ENCODE assay signal across 14 mouse cellular contexts in genomic region chr17:29823439-29824207, GRCm38 (mm10).
DNase-seq lines count a peak whose midpoint lies in the region; ATAC-seq and TF ChIP-seq lines count a peak whose summit lies in the region.
"Had no signal": no experiment of that assay in that cellular context is flagged by ENCODE, and none has a peak within 500 bp of the region (broad histone marks: within the 10 kb centered on the region; RNA-seq: fewer than 3 reads in every experiment).

No protein-coding gene starts in this region.

- no peak for TF ChIP-seq CTCF in hindbrain, postnatal 0 days (IDR thresholded peaks at IDR 0.05; ENCODE audit: low read depth)
- no peak for TF ChIP-seq CTCF in cerebellum, adult 2 months (IDR thresholded peaks at IDR 0.05; ENCODE audit: borderline replicate concordance, insufficient read depth, low read depth, low read length)
- no peak for TF ChIP-seq CTCF in thymus, adult 2 months (IDR thresholded peaks at IDR 0.05; ENCODE audit: borderline replicate concordance, control insufficient read depth, extremely low read depth, insufficient read depth, low read length, poor library complexity)

- ATAC-seq in hindbrain, postnatal 0 days = peak; percentile 55; the same call in 1 of the 2 replicates
- no peak for ATAC-seq in hindbrain, embryonic 13.5 days (ENCODE audit: low FRiP score)
- ATAC-seq in megakaryocyte progenitor cell, adult 5-6 weeks (replicated peaks; ENCODE audit: poor library complexity) = peak; percentile 79
- ATAC-seq: forebrain, postnatal 0 days had no signal

- no peaks in the 10 kb centered on the region for H3K36me3 ChIP-seq in hindbrain, postnatal 0 days (ENCODE audit: insufficient read depth, low read length)
- no peaks in the 10 kb centered on the region for H3K36me3 ChIP-seq in hindbrain, embryonic 13.5 days
- H3K36me3 ChIP-seq in heart, embryonic 10.5 days = no peaks in the 10 kb centered on the region
- no peaks in the 10 kb centered on the region for H3K36me3 ChIP-seq in thymus, adult 2 months (ENCODE audit: control insufficient read depth, insufficient read depth, low read length)
- H3K36me3 ChIP-seq: limb, embryonic 15.5 days had no signal

- DNase-seq in hindbrain, postnatal 0 days (ENCODE audit: low spot score) = peak; percentile 44
- peak; percentile 78 to 84 for DNase-seq in cerebellum, adult 2 months
- no peak for DNase-seq in heart, embryonic 10.5 days (ENCODE audit: low spot score)
- no peak for DNase-seq in left cerebral cortex, adult 8-10 months (ENCODE audit: low spot score in 2 of 2)
- DNase-seq in right cerebral cortex, postnatal 4 days = no peak
- DNase-seq in thymus, adult 2 months = no peak
- DNase-seq: forebrain, postnatal 0 days; layer of hippocampus, postnatal 36 days; thymus, postnatal 36 days had no signal

- 53% methylated on average over 14 of the region's 14 CpGs for WGBS in hindbrain, postnatal 0 days
- WGBS in hindbrain, embryonic 13.5 days = 75% methylated on average over 14 of the region's 14 CpGs
- WGBS in cerebellum, adult 2 months = 12% methylated on average over 14 of the region's 14 CpGs
- 34% methylated on average over 14 of the region's 14 CpGs for WGBS in heart, embryonic 10.5 days
- WGBS in thymus, adult 2 months = 57% methylated on average over 14 of the region's 14 CpGs

- peak overlapping the region; percentile 28; the same call in 1 of the 2 replicates for H3K9ac ChIP-seq in hindbrain, postnatal 0 days (replicated peaks; ENCODE audit: low read length)
- H3K9ac ChIP-seq in hindbrain, embryonic 13.5 days = no peak overlapping the region
- H3K9ac ChIP-seq: forebrain, postnatal 0 days; hindbrain, embryonic 14.5 days; limb, embryonic 15.5 days had no signal

- no peaks in the 10 kb centered on the region for H3K9me3 ChIP-seq in hindbrain, postnatal 0 days (ENCODE audit: low read length)
- no peaks in the 10 kb centered on the region for H3K9me3 ChIP-seq in hindbrain, embryonic 13.5 days
- H3K9me3 ChIP-seq in heart, embryonic 10.5 days = no peaks in the 10 kb centered on the region
- H3K9me3 ChIP-seq: limb, embryonic 15.5 days had no signal

- no peak for TF ChIP-seq POLR2A in cerebellum, adult 2 months (IDR thresholded peaks at IDR 0.05; ENCODE audit: borderline replicate concordance, insufficient read depth, low read length)
- no peak for TF ChIP-seq POLR2A in thymus, adult 2 months (IDR thresholded peaks at IDR 0.05; ENCODE audit: control insufficient read depth, extremely low read depth, insufficient read depth, low read length, poor library complexity)

- H3K27ac ChIP-seq in hindbrain, postnatal 0 days = peak overlapping the region; percentile 20; the same call in 1 of the 2 replicates
- no peak overlapping the region for H3K27ac ChIP-seq in hindbrain, embryonic 13.5 days
- H3K27ac ChIP-seq in cerebellum, adult 2 months (ENCODE audit: insufficient read depth, low read length) = peak overlapping the region; percentile 44
- peak overlapping the region; percentile 56; the same call in 1 of the 2 replicates for H3K27ac ChIP-seq in heart, embryonic 10.5 days
- no peak overlapping the region for H3K27ac ChIP-seq in thymus, adult 2 months (ENCODE audit: control insufficient read depth, insufficient read depth, low read length)
- H3K27ac ChIP-seq: hindbrain, embryonic 14.5 days; kidney, postnatal 0 days; limb, embryonic 15.5 days had no signal

- H3K4me1 ChIP-seq in hindbrain, postnatal 0 days (ENCODE audit: insufficient read depth, low read length) = peaks cover 8% of the 10 kb centered on the region
- H3K4me1 ChIP-seq in hindbrain, embryonic 13.5 days (replicated peaks) = peaks cover 14% of the 10 kb centered on the region
- peaks cover 35% of the 10 kb centered on the region for H3K4me1 ChIP-seq in cerebellum, adult 2 months (ENCODE audit: control insufficient read depth, insufficient read depth, low read length)
- peaks cover 37% of the 10 kb centered on the region for H3K4me1 ChIP-seq in heart, embryonic 10.5 days
- H3K4me1 ChIP-seq in thymus, adult 2 months (replicated peaks; ENCODE audit: control insufficient read depth, insufficient read depth, low read length) = no peaks in the 10 kb centered on the region

- no peak overlapping the region for H3K4me3 ChIP-seq in hindbrain, postnatal 0 days (ENCODE audit: low read length)
- H3K4me3 ChIP-seq in hindbrain, embryonic 13.5 days = no peak overlapping the region
- no peak overlapping the region for H3K4me3 ChIP-seq in cerebellum, adult 2 months (replicated peaks; ENCODE audit: insufficient read depth, low read depth, low read length)
- peak overlapping the region; percentile 1; the same call in 1 of the 2 replicates for H3K4me3 ChIP-seq in heart, embryonic 10.5 days
- no peak overlapping the region for H3K4me3 ChIP-seq in thymus, adult 2 months (ENCODE audit: control insufficient read depth, insufficient read depth, low read length)
- H3K4me3 ChIP-seq: limb, embryonic 15.5 days had no signal

- no peaks in the 10 kb centered on the region for H3K27me3 ChIP-seq in hindbrain, postnatal 0 days (ENCODE audit: insufficient read depth, low read length)
- 0 out of 2 replicates have a peak, but pooled peaks cover 3% of the 10 kb centered on the region for H3K27me3 ChIP-seq in hindbrain, embryonic 13.5 days
- H3K27me3 ChIP-seq in cerebellum, adult 2 months (ENCODE audit: control insufficient read depth, insufficient read depth, low read length) = no peaks in the 10 kb centered on the region
- peaks cover 22% of the 10 kb centered on the region for H3K27me3 ChIP-seq in heart, embryonic 10.5 days (ENCODE audit: insufficient read depth, poor library complexity, severe bottlenecking)
- no peaks in the 10 kb centered on the region for H3K27me3 ChIP-seq in thymus, adult 2 months (ENCODE audit: control insufficient read depth, insufficient read depth, low read length)
- H3K27me3 ChIP-seq: limb, embryonic 15.5 days had no signal

- H3K4me2 ChIP-seq in hindbrain, postnatal 0 days (ENCODE audit: low read depth, low read length) = no peak overlapping the region
- H3K4me2 ChIP-seq in hindbrain, embryonic 13.5 days = no peak overlapping the region
- H3K4me2 ChIP-seq: hindbrain, embryonic 14.5 days; limb, embryonic 15.5 days had no signal

Comparison
In these comparisons a context has a peak if more than half of its experiments do, and no peak if none do; other contexts are left out.
1. H3K27ac ChIP-seq: peak in hindbrain, postnatal 0 days (single experiment), cerebellum, adult 2 months (single experiment) and heart, embryonic 10.5 days (single experiment); none in hindbrain, embryonic 13.5 days (single experiment) and thymus, adult 2 months (single experiment).
2. DNase-seq: peak in hindbrain, postnatal 0 days (single experiment) and cerebellum, adult 2 months (2 of 2); none in heart, embryonic 10.5 days (single experiment), left cerebral cortex, adult 8-10 months (0 of 2), right cerebral cortex, postnatal 4 days (single experiment) and thymus, adult 2 months (single experiment).